Mouse (Mus musculus) left cerebral cortex, postnatal 4 days (tissue): ENCODE results near the gene Bola3. TPM values are rescaled to one million over a fixed set of nuclear protein-coding genes. Genes with fewer than 3 reads are reported as not detected.

ENCODE experiments used
- DNase-seq: peaks from one replicate; pipeline ENCODE4 v3.0.0-alpha.2; 2022
- intact Hi-C: fragments of 180-260 bp; cut with DNase I; formaldehyde crosslinking; loops from one replicate; pipeline ENCODE4 v1.15.1; 2025
- microRNA-seq: library from miRNA; unstranded; fragments of <30 nt; microRNA quantifications from one replicate; pipeline ENCODE4 v1.2.0, GENCODE M21; 2022
- total RNA-seq, 2 experiments: library from RNA; stranded (reverse); gene quantifications; 2 replicates each; pipeline ENCODE4 v1.2.3; 2021

Gene Bola3
- total RNA-seq, 2 experiments from 2014 or later: 16.4 to 21.0 TPM

- intact Hi-C loops: no loop called here
- no peak for DNase-seq
These were observed 36.7 kb downstream of the Bola3 start for GRCm38 (mm10) chr6:83385569-83386090.

GRCm38 (mm10) chr6:83392166-83392780 is 43.3 kb downstream of the Bola3 start:
- no peak for DNase-seq
- intact Hi-C loops: no loop called here

DNA sequence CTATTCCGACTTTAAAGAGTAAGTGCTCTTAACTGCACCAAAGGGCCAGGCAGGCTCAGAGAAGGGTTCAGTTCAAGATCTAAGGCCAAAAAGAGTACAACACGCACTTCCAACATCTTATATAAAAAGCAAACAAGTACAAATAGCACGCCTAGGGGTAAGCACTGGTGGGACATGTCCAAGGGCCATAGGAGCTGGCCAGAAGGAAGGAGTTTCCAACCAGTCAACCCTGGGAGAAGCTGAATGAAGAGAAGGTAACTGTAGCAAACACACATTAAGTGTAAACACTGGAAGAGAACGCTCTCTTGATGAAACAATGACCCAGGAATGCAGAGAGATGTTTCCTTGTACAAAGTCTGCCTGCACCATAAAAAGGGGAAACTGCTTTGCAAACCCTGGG is 45.2 kb downstream of the Bola3 start:
- intact Hi-C loops: no loop called here
- DNase-seq: no peak

GRCm38 (mm10) chr6:83395544-83396229 is 46.7 kb downstream of the Bola3 start:
- DNase-seq: no peak
- intact Hi-C loops: no loop called here

DNA sequence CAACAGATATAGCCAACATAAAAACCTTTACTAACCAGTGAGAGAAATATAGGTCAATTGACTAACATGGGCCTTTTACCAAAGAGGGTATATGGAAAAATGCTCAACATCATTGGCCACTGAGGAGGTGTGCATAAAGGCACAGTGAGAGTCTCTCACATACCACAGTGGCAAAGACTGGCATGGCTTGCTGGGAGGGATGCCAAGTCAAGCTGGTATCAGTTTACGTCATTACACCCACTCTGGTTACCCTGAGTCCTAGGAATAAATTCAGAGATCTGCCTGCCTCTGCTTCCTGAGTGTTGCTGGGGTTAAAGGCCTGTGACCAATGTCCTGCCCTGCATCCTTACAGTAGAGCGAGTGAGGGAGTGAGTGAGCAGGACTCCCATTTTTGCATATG is 47.8 kb downstream of the Bola3 start:
- DNase-seq: no peak
- intact Hi-C loops: no loop called here

GRCm38 (mm10) chr6:83397728-83398127 is 48.8 kb downstream of the Bola3 start:
- DNase-seq: no peak
- intact Hi-C loops: no loop called here

- intact Hi-C loops: no loop called here
- no peak for DNase-seq
These were observed 50.8 kb downstream of the Bola3 start for GRCm38 (mm10) chr6:83399790-83400189.

DNA sequence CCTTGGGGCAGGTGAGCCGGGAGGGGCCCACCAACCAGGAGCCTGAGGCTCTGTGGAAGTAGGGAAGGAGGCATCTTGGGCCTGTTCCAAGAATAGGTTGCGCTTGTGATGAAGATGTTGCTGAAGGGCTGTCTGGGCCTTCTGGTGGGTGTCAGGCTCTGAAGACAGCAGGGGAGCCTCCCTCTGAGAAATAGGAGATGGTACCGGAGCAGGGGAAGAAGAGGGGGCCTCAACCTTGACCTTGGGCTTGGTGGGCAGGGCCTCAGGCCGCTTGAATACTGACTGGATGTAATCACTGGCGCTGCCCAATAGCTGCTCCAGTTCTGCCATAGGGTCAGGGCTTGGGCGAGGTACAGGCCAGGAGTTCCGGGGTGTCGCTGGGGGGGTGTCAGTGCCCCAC is 54.5 kb downstream of the Bola3 start:
- intact Hi-C loops: no loop called here
- no peak for DNase-seq

DNA sequence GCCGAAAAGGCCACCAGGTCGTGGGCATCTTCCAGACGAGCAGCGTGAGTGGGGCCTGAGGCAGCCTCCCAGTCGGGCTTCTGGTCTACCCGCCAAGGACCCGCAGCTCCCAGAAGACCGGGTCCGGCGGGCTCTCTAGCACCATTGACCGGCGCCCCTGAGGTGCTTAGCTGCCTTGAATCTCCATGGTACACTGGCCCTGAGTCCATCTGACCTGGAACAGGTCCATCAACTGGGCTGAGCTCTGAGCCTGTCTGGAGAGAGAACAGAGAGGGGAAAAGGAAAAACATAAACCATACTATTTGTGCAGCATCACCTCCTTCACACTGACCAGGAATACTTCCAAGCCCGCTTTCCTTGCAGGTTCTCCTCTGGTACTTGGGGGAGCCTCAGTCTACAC is 55.6 kb downstream of the Bola3 start:
- intact Hi-C loops: no loop called here
- DNase-seq: no peak

- intact Hi-C loops: no loop called here
- DNase-seq: no peak
These were observed 56.6 kb downstream of the Bola3 start for GRCm38 (mm10) chr6:83405511-83406064.

- intact Hi-C loops: no loop called here
- no peak for DNase-seq
These were observed 59.6 kb downstream of the Bola3 start for GRCm38 (mm10) chr6:83408510-83408909.

Small RNA genes lying within 50 kb of the gene (microRNA-seq; reads per million reads assigned to microRNA genes)
- not detected for gene Mir6374

Other genes starting within 250 kb of the Bola3 start
- 10 to 100 TPM; 12.0 to 18.4 TPM for gene Ccdc142, start 247.5 kb upstream of the Bola3 start, total RNA-seq
- 10 to 100 TPM in 1 of 2 experiments, 1 to 10 TPM in 1; 9.7 to 11.3 TPM for gene Gm42688, start 247.5 kb upstream of the Bola3 start, total RNA-seq
- gene Mrpl53, start 240.1 kb upstream of the Bola3 start, total RNA-seq: 10 to 100 TPM; 58.4 to 60.7 TPM
- gene Mogs, start 233.7 kb upstream of the Bola3 start, total RNA-seq: 10 to 100 TPM; 27.2 to 33.2 TPM
- gene Wbp1, start 227.6 kb upstream of the Bola3 start, total RNA-seq: 10 to 100 TPM; 60.3 to 68.7 TPM
- gene Ino80b, start 223.7 kb upstream of the Bola3 start, total RNA-seq: 10 to 100 TPM; 24.9 to 26.4 TPM
- 10 to 100 TPM; 12.3 to 15.2 TPM for gene Rtkn, start 213.7 kb upstream of the Bola3 start, total RNA-seq
- 10 to 100 TPM; 20.1 to 24.3 TPM for gene Wdr54, start 192.8 kb upstream of the Bola3 start, total RNA-seq
- gene 1700003E16Rik, start 192.7 kb upstream of the Bola3 start, total RNA-seq: 10 to 100 TPM; 13.3 to 16.9 TPM
- gene Dctn1, start 183.2 kb upstream of the Bola3 start, total RNA-seq: 100 to 1,000 TPM; 319 to 327 TPM
- gene Slc4a5, start 129.3 kb upstream of the Bola3 start, total RNA-seq: under 1 TPM; 0.46 to 0.52 TPM
- 10 to 100 TPM; 17.3 to 17.5 TPM for gene Mthfd2, start 23.2 kb upstream of the Bola3 start, total RNA-seq
- 10 to 100 TPM; 20.4 to 21.9 TPM for gene Mob1a, start 23.1 kb upstream of the Bola3 start, total RNA-seq
- 100 to 1,000 TPM; 112 to 117 TPM for gene Tet3, start 109.9 kb downstream of the Bola3 start, total RNA-seq
- 10 to 100 TPM; 31.3 to 34.8 TPM for gene Dguok, start 157.8 kb downstream of the Bola3 start, total RNA-seq
- under 1 TPM in 1 of 2 experiments, not detected in 1; 0.56 TPM for gene Actg2, start 187.1 kb downstream of the Bola3 start, total RNA-seq
- 10 to 100 TPM; 48.5 to 51.1 TPM for gene Stambp, start 223.6 kb downstream of the Bola3 start, total RNA-seq